Mouse (Mus musculus) neural tube, embryonic 14.5 days (tissue): ENCODE measurements around the gene 6030445D17Rik. TPM values are rescaled to one million over a fixed set of nuclear protein-coding genes. Genes with fewer than 3 reads are reported as not detected.

Experiments
- ATAC-seq: fragments of 200-750 bp; cut with Nextera tagmentation; 2 replicates; pipeline ENCODE4 v1.8.0; 2017; ENCODE audit warnings: low read depth, mild to moderate bottlenecking, moderate TSS enrichment, moderate library complexity
- H3K27ac ChIP-seq: fragments of 300-500 bp; sonication (generic); 2 replicates; pipeline ENCODE4 v1.5.1; 2014; ENCODE audit warnings: low read depth, mild to moderate bottlenecking, control low read depth, low read length, moderate library complexity, mixed read lengths
- H3K27me3 ChIP-seq: fragments of 300-500 bp; sonication (generic); 2 replicates; pipeline ENCODE4 v1.6.1; 2014; ENCODE audit warnings: low read length; ENCODE audit not compliant: control insufficient read depth, insufficient read depth
- H3K36me3 ChIP-seq: fragments of 300-500 bp; sonication (generic); 2 replicates; pipeline ENCODE4 v1.6.1; 2014; ENCODE audit warnings: low read length, mixed read lengths; ENCODE audit not compliant: control insufficient read depth, insufficient read depth
- H3K4me1 ChIP-seq: fragments of 300-500 bp; sonication (generic); 2 replicates; pipeline ENCODE4 v1.6.1; 2014; ENCODE audit warnings: low read length; ENCODE audit not compliant: control insufficient read depth, insufficient read depth
- H3K4me2 ChIP-seq: fragments of 300-500 bp; sonication (generic); 2 replicates; pipeline ENCODE4 v1.6.1; 2014; ENCODE audit warnings: mild to moderate bottlenecking, low read depth, low read length, control low read depth
- H3K4me3 ChIP-seq: fragments of 300-500 bp; sonication (generic); 2 replicates; pipeline ENCODE4 v1.5.1; 2014; ENCODE audit warnings: low read depth, low read length, control low read depth, mixed read lengths
- H3K9ac ChIP-seq: fragments of 300-500 bp; sonication (generic); replicated peaks from 2 replicates; pipeline ENCODE4 v1.6.1; 2014; ENCODE audit warnings: low read depth, mild to moderate bottlenecking, control low read depth, low read length, mixed read lengths
- H3K9me3 ChIP-seq: fragments of 300-500 bp; sonication (generic); 2 replicates; pipeline ENCODE4 v1.6.1; 2016; ENCODE audit warnings: low read length; ENCODE audit not compliant: control insufficient read depth
- WGBS: fragments of 180-500 bp; shearing (Covaris S2); extraction: QIAGEN DNeasy Blood & Tissue Kit; methylation state at CpG from one replicate; pipeline ENCODE4 v1.1.7; 2014; 5-methylcytosine and 5-hydroxymethylcytosine counted together
- polyA plus RNA-seq: library from polyadenylated mRNA; unstranded; fragments of >200 nt; fragmentation: Nextera tagmentation; extraction: Ambion mirVana; gene quantifications from 2 replicates; pipeline ENCODE4 v1.2.1, GENCODE M21; 2014

The 6030445D17Rik gene
- polyA plus RNA-seq, 1 experiment from 2014 or later, result 0.50 TPM

GRCm38 (mm10) chr4:136452792-136453191 is 9.3 kb upstream of the 6030445D17Rik start:
- Histone ChIP-seq H3K4me3 (no peak overlapping the region), H3K4me2 (no peak overlapping the region), H3K36me3 (no peaks in the 10 kb centered on the region), H3K9ac (no peak overlapping the region), H3K9me3 (no peaks in the 10 kb centered on the region), H3K4me1 (peaks cover 5% of the 10 kb centered on the region), H3K27ac (no peak overlapping the region), H3K27me3 (no peaks in the 10 kb centered on the region)
- ATAC-seq, result no peak
- WGBS, result 56% methylated on average over 5 of the region's 5 CpGs

- H3K27me3 ChIP-seq, result no peaks in the 10 kb centered on the region
- WGBS, result 9% methylated on average over 10 of the region's 10 CpGs
- no peak for ATAC-seq
Observed at GRCm38 (mm10) chr4:136454850-136455260, 7.2 kb upstream of the 6030445D17Rik start.

GRCm38 (mm10) chr4:136456516-136457218 is 5.4 kb upstream of the 6030445D17Rik start:
- WGBS, result 91% methylated on average over 6 of the region's 6 CpGs
- Histone ChIP-seq H3K27me3 (peaks cover 5% of the 10 kb centered on the region; the same call in 1 of the 2 replicates), H3K9me3 (no peaks in the 10 kb centered on the region), H3K4me2 (no peak overlapping the region), H3K27ac (no peak overlapping the region), H3K4me3 (no peak overlapping the region), H3K4me1 (peaks cover 2% of the 10 kb centered on the region; the same call in 1 of the 2 replicates), H3K9ac (no peak overlapping the region), H3K36me3 (no peaks in the 10 kb centered on the region)
- no peak for ATAC-seq

More at GRCm38 (mm10) chr4:136454850-136455260, 7.2 kb upstream of the 6030445D17Rik start:
- no peak overlapping the region for H3K4me3 ChIP-seq
- no peaks in the 10 kb centered on the region for H3K36me3 ChIP-seq
- 0 out of 2 replicates have a peak overlapping the region, but pooled peaks have one; percentile 17 for H3K4me2 ChIP-seq
- no peak overlapping the region for H3K9ac ChIP-seq
- H3K4me1 ChIP-seq, result peaks cover 5% of the 10 kb centered on the region
- H3K27ac ChIP-seq, result no peak overlapping the region
- no peaks in the 10 kb centered on the region for H3K9me3 ChIP-seq

- Histone ChIP-seq H3K27ac (no peak overlapping the region), H3K4me1 (no peaks in the 10 kb centered on the region), H3K4me3 (no peak overlapping the region), H3K9me3 (no peaks in the 10 kb centered on the region), H3K36me3 (no peaks in the 10 kb centered on the region), H3K9ac (no peak overlapping the region), H3K27me3 (peaks cover 5% of the 10 kb centered on the region; the same call in 1 of the 2 replicates), H3K4me2 (no peak overlapping the region)
- WGBS, result 80% methylated on average over 7 of the region's 7 CpGs
- ATAC-seq, result no peak
Observed at GRCm38 (mm10) chr4:136458276-136458675, 3.8 kb upstream of the 6030445D17Rik start.

- ATAC-seq, result no peak
- WGBS, result 76% methylated on average over 12 of the region's 12 CpGs
- H3K4me2 ChIP-seq, result no peak overlapping the region
- no peaks in the 10 kb centered on the region for H3K4me1 ChIP-seq
- peaks cover 7% of the 10 kb centered on the region for H3K27me3 ChIP-seq
- no peaks in the 10 kb centered on the region for H3K36me3 ChIP-seq
- H3K9me3 ChIP-seq, result no peaks in the 10 kb centered on the region
- H3K27ac ChIP-seq, result no peak overlapping the region
- H3K9ac ChIP-seq, result no peak overlapping the region
- H3K4me3 ChIP-seq, result no peak overlapping the region
Observed at GRCm38 (mm10) chr4:136459210-136459609, 2.8 kb upstream of the 6030445D17Rik start.

- Histone ChIP-seq H3K4me1 (no peaks in the 10 kb centered on the region), H3K4me3 (no peak overlapping the region), H3K36me3 (no peaks in the 10 kb centered on the region), H3K9ac (no peak overlapping the region), H3K4me2 (no peak overlapping the region), H3K9me3 (no peaks in the 10 kb centered on the region), H3K27ac (no peak overlapping the region), H3K27me3 (peaks cover 7% of the 10 kb centered on the region)
- ATAC-seq, result no peak
- WGBS, result 31% methylated on average over 4 of the region's 4 CpGs
Observed at GRCm38 (mm10) chr4:136461206-136461605, 844 bp upstream of the 6030445D17Rik start.

- H3K27ac ChIP-seq, result no peak overlapping the region
- no peaks in the 10 kb centered on the region for H3K4me1 ChIP-seq
- peak overlapping the region; percentile 90 for H3K4me2 ChIP-seq
- no peaks in the 10 kb centered on the region for H3K36me3 ChIP-seq
- no peaks in the 10 kb centered on the region for H3K9me3 ChIP-seq
- peak overlapping the region; percentile 78; the same call in 1 of the 2 replicates for H3K9ac ChIP-seq
- H3K4me3 ChIP-seq, result peak overlapping the region; percentile 64
- WGBS, result 10% methylated on average over 6 of the region's 6 CpGs
- no peak for ATAC-seq
- peaks cover 7% of the 10 kb centered on the region for H3K27me3 ChIP-seq
Observed at GRCm38 (mm10) chr4:136461761-136462085, 327 bp upstream of the 6030445D17Rik start.

GRCm38 (mm10) chr4:136462839-136463178 is 759 bp downstream of the 6030445D17Rik start:
- H3K27me3 ChIP-seq, result peaks cover 7% of the 10 kb centered on the region
- H3K27ac ChIP-seq, result peak overlapping the region; percentile 62; the same call in 1 of the 2 replicates

GRCm38 (mm10) chr4:136463436-136463835 is 1.4 kb downstream of the 6030445D17Rik start:
- H3K36me3 ChIP-seq, result no peaks in the 10 kb centered on the region
- no peaks in the 10 kb centered on the region for H3K4me1 ChIP-seq
- peak overlapping the region; percentile 90 for H3K4me2 ChIP-seq
- WGBS, result 15% methylated on average over 9 of the region's 9 CpGs
- no peaks in the 10 kb centered on the region for H3K9me3 ChIP-seq
- no peak overlapping the region for H3K27ac ChIP-seq
- no peak for ATAC-seq
- peak overlapping the region; percentile 64; the same call in 1 of the 2 replicates for H3K4me3 ChIP-seq
- no peak overlapping the region for H3K9ac ChIP-seq
- peaks cover 7% of the 10 kb centered on the region for H3K27me3 ChIP-seq

More at GRCm38 (mm10) chr4:136462839-136463178, 759 bp downstream of the 6030445D17Rik start:
- Histone ChIP-seq H3K4me2 (peak overlapping the region; percentile 90), H3K4me1 (no peaks in the 10 kb centered on the region), H3K9me3 (no peaks in the 10 kb centered on the region), H3K36me3 (no peaks in the 10 kb centered on the region), H3K9ac (peak overlapping the region; percentile 78), H3K4me3 (peak overlapping the region; percentile 64)
- WGBS, result 1% methylated on average over 8 of the region's 8 CpGs
- peak; percentile 69; the same call in 1 of the 2 replicates for ATAC-seq
